Mouse (Mus musculus) bone marrow, adult 2 months (tissue): ENCODE data around the gene Rint1.

Experiments used
- CTCF ChIP-seq: fragments of 200-500 bp; IDR thresholded peaks from 2 replicates; pipeline ENCODE4 v1.5.1; 2011; ENCODE audit warnings: low read length, control low read depth; ENCODE audit not compliant: control insufficient read depth, insufficient read depth
- POLR2A ChIP-seq: fragments of 200-500 bp; IDR thresholded peaks from 2 replicates; pipeline ENCODE4 v1.6.1; 2011; ENCODE audit warnings: low read depth, mild to moderate bottlenecking, control low read depth, low read length, borderline replicate concordance; ENCODE audit not compliant: control insufficient read depth

- TF ChIP-seq CTCF: no peak
- TF ChIP-seq POLR2A: no peak
Observed at GRCm38 (mm10) chr5:23789078-23789612, 1.6 kb downstream of the Rint1 start.
